Mouse (Mus musculus) limb, embryonic 11.5 days (tissue): ENCODE results near the gene Fbxo40. TPM values are rescaled to one million over a fixed set of nuclear protein-coding genes. Genes with fewer than 3 reads are reported as not detected.
A peak's percentile ranks its signal among the peaks of the same experiment; 100 is the strongest.

Experiments
- ATAC-seq: fragments of 200-750 bp; cut with Nextera tagmentation; 2 replicates; pipeline ENCODE4 v1.8.0; 2017; ENCODE audit warnings: low read depth; ENCODE audit not compliant: insufficient number of reproducible peaks, low FRiP score, low TSS enrichment
- DNase-seq: peaks from one replicate; pipeline ENCODE4 v3.0.0-alpha.2; 2015; ENCODE audit warnings: low spot score
- H3K27ac ChIP-seq: fragments of 300-500 bp; sonication (generic); replicated peaks from 2 replicates; pipeline ENCODE4 v1.5.1; 2014; ENCODE audit warnings: low read depth, mild to moderate bottlenecking, low read length
- H3K27me3 ChIP-seq: fragments of 300-500 bp; sonication (generic); 2 replicates; pipeline ENCODE4 v1.6.1; 2014; ENCODE audit warnings: mild to moderate bottlenecking, low read length, mixed read lengths; ENCODE audit not compliant: control insufficient read depth, insufficient read depth
- H3K36me3 ChIP-seq: fragments of 300-500 bp; sonication (generic); 2 replicates; pipeline ENCODE4 v1.6.1; 2014; ENCODE audit warnings: mild to moderate bottlenecking, low read length, moderate library complexity, mixed read lengths; ENCODE audit not compliant: control insufficient read depth, insufficient read depth
- H3K4me1 ChIP-seq: fragments of 300-500 bp; sonication (generic); 2 replicates; pipeline ENCODE4 v1.6.1; 2014; ENCODE audit warnings: low read length, mixed read lengths; ENCODE audit not compliant: control insufficient read depth, insufficient read depth
- H3K4me2 ChIP-seq: fragments of 300-500 bp; sonication (generic); 2 replicates; pipeline ENCODE4 v1.6.1; 2014; ENCODE audit warnings: low read depth, mild to moderate bottlenecking, moderate library complexity; ENCODE audit not compliant: severe bottlenecking
- H3K4me3 ChIP-seq: fragments of 300-500 bp; sonication (generic); 2 replicates; pipeline ENCODE4 v1.5.1; 2014; ENCODE audit warnings: low read depth, low read length
- H3K9ac ChIP-seq: fragments of 300-500 bp; sonication (generic); 2 replicates; pipeline ENCODE4 v1.6.1; 2014; ENCODE audit warnings: mild to moderate bottlenecking, low read length
- H3K9me3 ChIP-seq: fragments of 300-500 bp; sonication (generic); 2 replicates; pipeline ENCODE4 v1.6.1; 2016; ENCODE audit warnings: low read length; ENCODE audit not compliant: control insufficient read depth
- WGBS: fragments of 180-500 bp; shearing (Covaris S2); extraction: QIAGEN DNeasy Blood & Tissue Kit; methylation state at CpG from one replicate; pipeline ENCODE4 v1.1.7; 2014; 5-methylcytosine and 5-hydroxymethylcytosine counted together
- polyA plus RNA-seq: library from polyadenylated mRNA; unstranded; fragments of >200 nt; fragmentation: Nextera tagmentation; extraction: Ambion mirVana; gene quantifications from 2 replicates; pipeline ENCODE4 v1.2.1, GENCODE M21; 2014

Fbxo40 gene
- 0.05 and 0.92 TPM in 2 replicates for polyA plus RNA-seq

DNA sequence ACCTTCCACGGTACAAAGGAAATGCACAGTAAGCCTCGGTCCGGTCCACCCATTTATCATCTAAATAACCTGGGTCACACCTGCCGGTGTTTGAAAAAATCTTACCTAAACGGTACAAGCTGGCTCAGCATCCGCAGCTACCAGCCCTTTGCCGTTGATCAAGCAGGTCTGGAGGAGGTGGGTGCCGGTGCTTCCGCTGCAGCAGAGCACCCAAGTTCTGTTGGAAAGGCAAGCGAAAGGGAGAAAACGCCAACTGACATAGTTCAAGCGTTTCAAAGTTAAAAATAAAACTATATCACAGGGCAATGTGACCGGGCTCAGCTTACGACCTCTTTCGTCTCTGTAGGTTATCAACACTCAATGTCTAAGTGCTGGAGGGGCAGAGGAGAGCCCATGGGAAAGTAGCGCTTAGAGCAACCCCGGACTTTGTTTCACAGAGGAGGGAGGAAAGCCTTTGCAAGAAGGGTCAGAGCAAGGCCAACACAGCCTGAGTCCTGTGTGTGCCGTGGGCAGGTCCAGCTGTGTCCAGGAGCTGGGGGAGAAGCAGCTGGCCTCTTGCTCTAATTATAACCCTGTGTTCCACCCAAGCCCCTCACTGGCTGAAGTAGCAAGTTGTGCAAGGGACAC is at the start of gene Fbxo40:
TSS of gene Fbxo40 (minus strand) at position 469 of the 627 bp plus-strand sequence.
- H3K27ac ChIP-seq: no peak within 1 kb of the TSS
- WGBS: 57% methylated on average over 18 of the region's 18 CpGs
- no peak within 1 kb of the TSS for H3K4me2 ChIP-seq
- no peaks in the 10 kb centered on the region for H3K4me1 ChIP-seq
- peak; percentile 32 for DNase-seq
- H3K9ac ChIP-seq: no peak within 1 kb of the TSS
- H3K9me3 ChIP-seq: no peaks in the 10 kb centered on the region
- H3K4me3 ChIP-seq: no peak within 1 kb of the TSS
- peak; percentile 6; the same call in 1 of the 2 replicates for ATAC-seq
- no peaks in the 10 kb centered on the region for H3K36me3 ChIP-seq
- no peaks in the 10 kb centered on the region for H3K27me3 ChIP-seq

DNA sequence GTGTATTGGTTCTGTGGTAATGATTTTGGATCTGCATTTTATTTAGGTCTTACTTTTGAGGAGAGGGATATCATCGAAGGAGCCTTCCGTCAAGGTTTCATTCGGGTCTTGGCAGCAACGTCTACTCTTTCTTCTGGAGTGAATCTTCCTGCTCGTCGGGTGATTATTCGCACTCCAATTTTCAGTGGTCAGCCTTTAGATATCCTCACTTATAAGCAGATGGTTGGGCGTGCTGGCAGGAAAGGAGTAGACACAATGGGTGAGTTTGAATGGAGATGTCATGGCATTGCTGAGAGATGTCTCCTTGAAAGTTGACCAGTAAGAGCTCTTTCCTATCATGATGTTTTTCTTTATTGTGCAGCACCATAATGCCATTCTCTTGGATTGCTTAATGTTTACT is 44.5 kb upstream of the Fbxo40 start:
- H3K4me2 ChIP-seq: no peak overlapping the region
- peaks cover 7% of the 10 kb centered on the region; the same call in 1 of the 2 replicates for H3K36me3 ChIP-seq
- no peak overlapping the region for H3K9ac ChIP-seq
- no peak for DNase-seq
- H3K27ac ChIP-seq: no peak overlapping the region
- no peaks in the 10 kb centered on the region for H3K27me3 ChIP-seq
- no peaks in the 10 kb centered on the region for H3K4me1 ChIP-seq
- H3K9me3 ChIP-seq: no peaks in the 10 kb centered on the region
- no peak for ATAC-seq
- 96% methylated on average over 8 of the region's 8 CpGs for WGBS
- H3K4me3 ChIP-seq: no peak overlapping the region

- Histone ChIP-seq H3K27ac (no peak overlapping the region), H3K36me3 (peaks cover 7% of the 10 kb centered on the region; the same call in 1 of the 2 replicates), H3K4me3 (no peak overlapping the region), H3K9me3 (no peaks in the 10 kb centered on the region), H3K4me2 (no peak overlapping the region), H3K9ac (no peak overlapping the region), H3K4me1 (no peaks in the 10 kb centered on the region), H3K27me3 (no peaks in the 10 kb centered on the region)
- no peak for DNase-seq
- no peak for ATAC-seq
- 78% methylated on average over 3 of the region's 3 CpGs for WGBS
Observed at GRCm38 (mm10) chr16:37031996-37032395, 41.7 kb upstream of the Fbxo40 start.

- 91% methylated on average over 3 of the region's 3 CpGs for WGBS
- no peaks in the 10 kb centered on the region for H3K27me3 ChIP-seq
- H3K9ac ChIP-seq: no peak overlapping the region
- no peak overlapping the region for H3K27ac ChIP-seq
- no peak for DNase-seq
- no peaks in the 10 kb centered on the region for H3K9me3 ChIP-seq
- no peaks in the 10 kb centered on the region for H3K4me1 ChIP-seq
- no peak for ATAC-seq
- no peak overlapping the region for H3K4me3 ChIP-seq
- H3K4me2 ChIP-seq: no peak overlapping the region
- H3K36me3 ChIP-seq: no peaks in the 10 kb centered on the region; the same call in 1 of the 2 replicates
Observed at GRCm38 (mm10) chr16:37027581-37027980, 37.3 kb upstream of the Fbxo40 start.

DNA sequence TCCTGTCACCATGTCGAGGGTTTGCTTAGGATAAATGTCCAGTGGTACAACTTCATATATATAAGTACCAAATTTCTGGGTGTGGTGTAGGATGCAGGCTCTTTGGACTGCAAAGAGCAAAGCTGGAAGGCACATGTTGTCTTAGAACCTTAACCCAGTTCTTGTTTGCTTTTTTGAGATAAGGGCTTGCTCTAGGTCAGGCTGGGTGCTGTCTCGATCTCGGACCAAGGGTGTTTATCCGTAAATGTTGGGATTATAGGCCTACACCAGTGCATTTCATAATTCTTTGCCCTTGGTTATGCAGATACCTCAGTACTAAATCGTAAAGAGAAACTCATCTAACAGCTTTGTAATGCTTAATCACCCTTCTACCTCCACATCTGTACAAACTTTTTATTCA is 22.1 kb upstream of the Fbxo40 start:
- Histone ChIP-seq H3K9me3 (no peaks in the 10 kb centered on the region), H3K36me3 (no peaks in the 10 kb centered on the region), H3K27ac (no peak overlapping the region), H3K27me3 (no peaks in the 10 kb centered on the region), H3K4me3 (peak overlapping the region; percentile 96), H3K9ac (peak overlapping the region; percentile 82), H3K4me1 (no peaks in the 10 kb centered on the region), H3K4me2 (peak overlapping the region; percentile 76)
- ATAC-seq: no peak
- WGBS: 62% methylated on average over 5 of the region's 5 CpGs
- no peak for DNase-seq

DNA sequence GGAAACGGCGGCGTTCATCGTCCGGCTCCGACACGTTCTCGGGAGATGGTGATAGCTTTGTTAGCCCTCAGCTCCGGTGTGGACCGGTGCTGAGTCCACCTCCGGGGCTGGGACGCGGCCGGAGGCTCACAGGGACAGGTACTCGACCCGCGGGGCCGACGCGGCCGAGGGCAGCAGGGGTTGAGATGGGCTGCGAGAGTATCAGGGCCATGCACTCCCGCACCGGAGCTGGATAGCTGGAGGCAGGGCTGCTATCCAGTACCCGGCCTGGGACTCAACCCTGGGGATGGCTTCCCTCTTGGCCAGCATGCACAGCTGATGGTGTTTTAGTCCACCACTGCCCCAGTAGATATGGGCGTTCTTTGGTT is 21.6 kb upstream of the Fbxo40 start:
- peak overlapping the region; percentile 96 for H3K4me3 ChIP-seq
- ATAC-seq (peak; percentile 38; the same call in 1 of the 2 replicates), DNase-seq (no peak)
- H3K4me2 ChIP-seq: peak overlapping the region; percentile 76
- no peaks in the 10 kb centered on the region for H3K9me3 ChIP-seq
- no peaks in the 10 kb centered on the region for H3K27me3 ChIP-seq
- H3K36me3 ChIP-seq: no peaks in the 10 kb centered on the region
- no peak overlapping the region for H3K27ac ChIP-seq
- H3K4me1 ChIP-seq: no peaks in the 10 kb centered on the region
- under 1% methylated on average over 26 of the region's 26 CpGs for WGBS
- H3K9ac ChIP-seq: peak overlapping the region; percentile 82

DNA sequence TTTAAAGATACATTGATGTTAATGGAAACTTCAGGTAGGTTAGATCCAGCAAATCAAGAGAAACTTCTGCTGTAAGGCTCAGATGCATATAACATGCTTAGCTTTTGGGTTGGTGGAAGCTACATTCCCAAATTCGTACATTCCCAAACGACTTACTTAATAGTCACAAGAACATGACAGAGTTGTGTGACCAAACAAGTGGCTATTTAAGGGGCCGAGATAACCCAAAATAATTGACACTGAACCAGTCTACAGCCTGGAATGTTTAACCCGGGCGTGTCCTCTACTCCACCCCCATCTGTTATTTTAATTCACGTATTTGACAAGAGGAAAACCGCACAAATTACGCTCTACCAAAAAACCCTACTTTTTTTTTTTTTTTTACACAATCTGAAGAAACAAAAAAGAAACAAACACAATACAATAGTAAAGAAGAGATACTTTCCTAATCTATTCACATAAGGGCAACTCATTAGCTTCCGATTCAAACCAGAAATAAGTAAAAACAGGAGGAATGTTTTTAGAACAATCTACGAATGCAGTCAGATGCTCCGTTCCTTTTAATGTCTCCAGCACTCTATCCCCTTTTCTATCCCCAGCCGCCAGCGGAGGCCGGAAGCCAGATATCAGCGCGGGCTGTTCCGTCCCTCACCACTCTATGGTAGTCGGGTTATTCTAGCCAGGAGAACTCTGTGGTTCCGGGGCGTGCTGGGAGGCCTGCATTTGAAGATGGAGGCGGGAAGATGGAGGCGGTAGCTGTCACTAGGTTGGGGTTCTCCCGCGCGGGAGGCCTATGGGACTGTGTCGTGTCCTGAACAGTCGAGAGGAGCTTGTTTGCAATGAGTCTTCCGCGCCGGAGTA is 21.0 kb upstream of the Fbxo40 start, which contains the start of gene Polq:
TSS of gene Polq (plus strand) at position 726 of the 861 bp plus-strand sequence.
- no peaks in the 10 kb centered on the region for H3K27me3 ChIP-seq
- peak within 1 kb of the TSS; percentile 96 for H3K4me3 ChIP-seq
- peak; percentile 95 for DNase-seq
- H3K4me1 ChIP-seq: no peaks in the 10 kb centered on the region
- no peak within 1 kb of the TSS for H3K27ac ChIP-seq
- no peaks in the 10 kb centered on the region for H3K36me3 ChIP-seq
- WGBS: 6% methylated on average over 30 of the region's 30 CpGs
- peak within 1 kb of the TSS; percentile 76 for H3K4me2 ChIP-seq
- peak; percentile 94 for ATAC-seq
- H3K9me3 ChIP-seq: no peaks in the 10 kb centered on the region
- peak within 1 kb of the TSS; percentile 82 for H3K9ac ChIP-seq

DNA sequence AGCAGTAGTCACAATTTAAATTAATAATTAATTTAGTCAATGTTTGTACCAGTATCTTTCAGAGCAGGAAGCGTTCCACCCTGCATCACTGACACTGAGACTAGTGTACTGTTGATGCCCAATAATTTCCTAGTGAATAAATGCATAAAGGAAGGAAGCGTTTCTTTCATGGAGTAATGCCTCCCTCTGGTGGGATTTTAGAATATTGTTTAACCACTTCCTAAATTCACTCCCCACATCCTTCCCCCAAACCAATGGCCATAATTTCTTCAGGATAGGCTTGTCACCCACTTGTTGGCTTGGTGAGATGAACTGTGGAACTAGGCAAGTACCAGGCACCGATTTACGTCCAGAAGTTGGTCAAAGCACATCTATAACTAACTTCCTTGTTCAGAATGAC is 20.1 kb upstream of the Fbxo40 start:
- Histone ChIP-seq H3K4me2 (no peak overlapping the region), H3K27ac (no peak overlapping the region), H3K4me1 (no peaks in the 10 kb centered on the region), H3K9ac (no peak overlapping the region), H3K9me3 (no peaks in the 10 kb centered on the region), H3K4me3 (no peak overlapping the region), H3K27me3 (no peaks in the 10 kb centered on the region), H3K36me3 (no peaks in the 10 kb centered on the region)
- WGBS: 66% methylated on average over 4 of the region's 4 CpGs
- no peak for ATAC-seq
- no peak for DNase-seq
